Mouse (Mus musculus): ENCODE measurements around the gene Gm17018. TPM values are rescaled to one million over a fixed set of nuclear protein-coding genes. Genes with fewer than 3 reads are reported as not detected.

Gene Gm17018
- polyA plus RNA-seq, 1 experiment, result 27.3 TPM

GRCm38 (mm10) chr19:45516264-45516663 is 44.2 kb upstream of the Gm17018 start:
- Histone ChIP-seq H3K4me3 (no peak overlapping the region), H3K79me2 (ENCODE audit: control insufficient read depth, insufficient read depth) (no peaks in the 10 kb centered on the region), H3ac (ENCODE audit: control insufficient read depth, insufficient read length) (no peak overlapping the region), H3K36me3 (ENCODE audit: control insufficient read depth, insufficient read depth) (peaks cover 4% of the 10 kb centered on the region), H3K27me3 (ENCODE audit: control insufficient read depth, insufficient read depth, insufficient read length) (no peaks in the 10 kb centered on the region), H3K4me2 (ENCODE audit: low read depth) (no peak overlapping the region)
- TF ChIP-seq REST (IDR thresholded peaks at IDR 0.05; ENCODE audit: insufficient read depth, insufficient read length) (no peak), USF1 (IDR thresholded peaks at IDR 0.05; ENCODE audit: low read depth) (no peak), TCF12 (IDR thresholded peaks at IDR 0.05; ENCODE audit: insufficient read depth, poor library complexity, severe bottlenecking) (no peak), TCF3 (IDR thresholded peaks at IDR 0.05; ENCODE audit: insufficient read length, low read depth) (no peak), MAX (IDR thresholded peaks at IDR 0.05; ENCODE audit: low read depth) (no peak), POLR2A (IDR thresholded peaks at IDR 0.05; ENCODE audit: insufficient read length, low read depth) (no peak), CEBPB (IDR thresholded peaks at IDR 0.05; ENCODE audit: insufficient read depth, poor library complexity, severe bottlenecking) (no peak), MYOG (IDR thresholded peaks at IDR 0.05; ENCODE audit: control insufficient read depth in 1 of 3, insufficient read depth in 1 of 3, insufficient read length in 2 of 3, low read depth in 2 of 3) (no peak), POLR2AphosphoS2 (IDR thresholded peaks at IDR 0.05; ENCODE audit: insufficient read length, low read depth) (no peak), MYOD1 (IDR thresholded peaks at IDR 0.05; ENCODE audit: control insufficient read depth in 1 of 3, insufficient read length in 2 of 3, low read depth in 2 of 3) (no peak), E2F4 (IDR thresholded peaks at IDR 0.05; ENCODE audit: insufficient read depth) (no peak), SRF (IDR thresholded peaks at IDR 0.05; ENCODE audit: control insufficient read depth, insufficient read length, low read depth) (no peak)

GRCm38 (mm10) chr19:45527382-45527781 is 33.0 kb upstream of the Gm17018 start:
- no peak for TF ChIP-seq CEBPB (IDR thresholded peaks at IDR 0.05; ENCODE audit: insufficient read depth, poor library complexity, severe bottlenecking)
- no peak for TF ChIP-seq POLR2A (IDR thresholded peaks at IDR 0.05; ENCODE audit: insufficient read length, low read depth)
- no peak for TF ChIP-seq MYOG (IDR thresholded peaks at IDR 0.05; ENCODE audit: control insufficient read depth in 1 of 3, insufficient read depth in 1 of 3, insufficient read length in 2 of 3, low read depth in 2 of 3)
- TF ChIP-seq TCF3 (IDR thresholded peaks at IDR 0.05; ENCODE audit: insufficient read length, low read depth), result no peak
- no peak for TF ChIP-seq REST (IDR thresholded peaks at IDR 0.05; ENCODE audit: insufficient read depth, insufficient read length)
- no peak for TF ChIP-seq MYOD1 (IDR thresholded peaks at IDR 0.05; ENCODE audit: control insufficient read depth in 1 of 3, insufficient read length in 2 of 3, low read depth in 2 of 3)
- TF ChIP-seq TCF12 (IDR thresholded peaks at IDR 0.05; ENCODE audit: insufficient read depth, poor library complexity, severe bottlenecking), result no peak
- TF ChIP-seq MAX (IDR thresholded peaks at IDR 0.05; ENCODE audit: low read depth), result no peak

GRCm38 (mm10) chr19:45527931-45528534 is 32.4 kb upstream of the Gm17018 start:
- Histone ChIP-seq H3K4me2 (ENCODE audit: low read depth) (no peak overlapping the region), H3K36me3 (ENCODE audit: control insufficient read depth, insufficient read depth) (no peaks in the 10 kb centered on the region), H3K27me3 (ENCODE audit: control insufficient read depth, insufficient read depth, insufficient read length) (no peaks in the 10 kb centered on the region), H3K4me3 (no peak overlapping the region), H3ac (ENCODE audit: control insufficient read depth, insufficient read length) (no peak overlapping the region), H3K79me2 (ENCODE audit: control insufficient read depth, insufficient read depth) (no peaks in the 10 kb centered on the region)
- TF ChIP-seq POLR2AphosphoS2 (IDR thresholded peaks at IDR 0.05; ENCODE audit: insufficient read length, low read depth), result no peak
- TF ChIP-seq E2F4 (IDR thresholded peaks at IDR 0.05; ENCODE audit: insufficient read depth), result no peak
- TF ChIP-seq MAX (IDR thresholded peaks at IDR 0.05; ENCODE audit: low read depth), result no peak
- TF ChIP-seq USF1 (IDR thresholded peaks at IDR 0.05; ENCODE audit: low read depth), result no peak
- TF ChIP-seq REST (IDR thresholded peaks at IDR 0.05; ENCODE audit: insufficient read depth, insufficient read length), result no peak
- no peak for TF ChIP-seq TCF12 (IDR thresholded peaks at IDR 0.05; ENCODE audit: insufficient read depth, poor library complexity, severe bottlenecking)
- no peak for TF ChIP-seq POLR2A (IDR thresholded peaks at IDR 0.05; ENCODE audit: insufficient read length, low read depth)
- TF ChIP-seq TCF3 (IDR thresholded peaks at IDR 0.05; ENCODE audit: insufficient read length, low read depth), result no peak
- TF ChIP-seq CEBPB (IDR thresholded peaks at IDR 0.05; ENCODE audit: insufficient read depth, poor library complexity, severe bottlenecking), result no peak
- TF ChIP-seq MYOD1 (IDR thresholded peaks at IDR 0.05; ENCODE audit: control insufficient read depth in 1 of 3, insufficient read length in 2 of 3, low read depth in 2 of 3), result no peak

More at GRCm38 (mm10) chr19:45527382-45527781, 33.0 kb upstream of the Gm17018 start:
- H3ac ChIP-seq (ENCODE audit: control insufficient read depth, insufficient read length), result no peak overlapping the region
- no peaks in the 10 kb centered on the region for H3K27me3 ChIP-seq (ENCODE audit: control insufficient read depth, insufficient read depth, insufficient read length)
- no peaks in the 10 kb centered on the region for H3K79me2 ChIP-seq (ENCODE audit: control insufficient read depth, insufficient read depth)
- no peaks in the 10 kb centered on the region for H3K36me3 ChIP-seq (ENCODE audit: control insufficient read depth, insufficient read depth)
- H3K4me3 ChIP-seq, result no peak overlapping the region
- H3K4me2 ChIP-seq (ENCODE audit: low read depth), result no peak overlapping the region

- no peaks in the 10 kb centered on the region for H3K79me2 ChIP-seq (ENCODE audit: control insufficient read depth, insufficient read depth)
- no peaks in the 10 kb centered on the region for H3K27me3 ChIP-seq (ENCODE audit: control insufficient read depth, insufficient read depth, insufficient read length)
- TF ChIP-seq POLR2AphosphoS2 (IDR thresholded peaks at IDR 0.05; ENCODE audit: insufficient read length, low read depth) (no peak), E2F4 (IDR thresholded peaks at IDR 0.05; ENCODE audit: insufficient read depth) (no peak), REST (IDR thresholded peaks at IDR 0.05; ENCODE audit: insufficient read depth, insufficient read length) (no peak), TCF12 (IDR thresholded peaks at IDR 0.05; ENCODE audit: insufficient read depth, poor library complexity, severe bottlenecking) (no peak), USF1 (IDR thresholded peaks at IDR 0.05; ENCODE audit: low read depth) (no peak), MYOG (IDR thresholded peaks at IDR 0.05; ENCODE audit: control insufficient read depth in 1 of 3, insufficient read depth in 1 of 3, insufficient read length in 2 of 3, low read depth in 2 of 3) (no peak), MAX (IDR thresholded peaks at IDR 0.05; ENCODE audit: low read depth) (no peak), SRF (IDR thresholded peaks at IDR 0.05; ENCODE audit: control insufficient read depth, insufficient read length, low read depth) (no peak), MYOD1 (IDR thresholded peaks at IDR 0.05; ENCODE audit: control insufficient read depth in 1 of 3, insufficient read length in 2 of 3, low read depth in 2 of 3) (no peak), POLR2A (IDR thresholded peaks at IDR 0.05; ENCODE audit: insufficient read length, low read depth) (no peak), TCF3 (IDR thresholded peaks at IDR 0.05; ENCODE audit: insufficient read length, low read depth) (no peak), CEBPB (IDR thresholded peaks at IDR 0.05; ENCODE audit: insufficient read depth, poor library complexity, severe bottlenecking) (no peak)
- H3ac ChIP-seq (ENCODE audit: control insufficient read depth, insufficient read length), result no peak overlapping the region
- no peaks in the 10 kb centered on the region for H3K36me3 ChIP-seq (ENCODE audit: control insufficient read depth, insufficient read depth)
- no peak overlapping the region for H3K4me3 ChIP-seq
- H3K4me2 ChIP-seq (ENCODE audit: low read depth), result no peak overlapping the region
These were observed 31.1 kb upstream of the Gm17018 start for GRCm38 (mm10) chr19:45529294-45529693.

Measured in myocyte (in vitro differentiated cells).